Mouse (Mus musculus): ENCODE data around the gene Tlk2.

GRCm38 (mm10) chr11:105214257-105214656, 35.6 kb downstream of the Tlk2 start:
- TF ChIP-seq POLR2A (IDR thresholded peaks at IDR 0.05; ENCODE audit: low read depth, low read length) (no peak), CTCF (IDR thresholded peaks at IDR 0.05; ENCODE audit: extremely low read depth, insufficient read length, insufficient replicate concordance, low read depth, low read length) (no peak)
